Mouse (Mus musculus): ENCODE results near the gene Lbh. TPM values are rescaled to one million over a fixed set of nuclear protein-coding genes. Genes with fewer than 3 reads are reported as not detected.

Gene Lbh
- polyA plus RNA-seq, 1 experiment from 2014 or later: 6.5 TPM

DNA sequence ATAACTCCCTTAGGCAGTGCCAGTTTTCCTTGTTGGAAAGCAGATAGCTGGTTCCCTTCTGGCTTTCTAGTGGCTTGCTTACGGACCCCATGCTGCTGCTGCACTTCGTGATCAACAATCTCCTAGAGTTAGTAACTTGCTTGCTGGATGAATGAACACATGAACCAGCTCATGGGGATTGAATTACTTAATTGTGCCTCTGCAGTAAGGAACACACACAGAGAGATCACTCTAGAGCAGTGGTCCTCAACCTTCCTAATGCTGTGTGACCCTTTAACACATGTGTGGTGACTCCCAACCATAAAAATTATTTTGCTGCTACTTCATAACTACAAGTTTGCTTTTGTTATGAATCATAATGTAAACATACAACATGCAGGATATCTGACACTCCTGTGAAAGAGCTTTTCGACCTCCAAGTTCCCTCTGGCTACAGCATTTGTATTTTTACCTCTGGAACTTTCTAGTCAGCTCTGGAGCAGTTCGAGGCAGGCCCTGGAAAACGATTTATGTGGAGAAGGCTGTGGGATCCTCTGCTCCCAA, 41.5 kb downstream of the Lbh start:
- Histone ChIP-seq H3K4me3 (ENCODE audit: low read length) (no peak overlapping the region), H3K27me3 (replicated peaks; ENCODE audit: control insufficient read depth, insufficient read depth, low read length) (no peaks in the 10 kb centered on the region), H3K27ac (ENCODE audit: low read depth, low read length) (no peak overlapping the region), H3K9ac (ENCODE audit: low read depth, low read length) (no peak overlapping the region), H3K4me1 (ENCODE audit: control insufficient read depth, insufficient read depth, low read depth, low read length) (no peaks in the 10 kb centered on the region), H3K9me3 (ENCODE audit: control insufficient read depth, low read length) (no peaks in the 10 kb centered on the region), H3K36me3 (ENCODE audit: control insufficient read depth, insufficient read depth, low read length) (no peaks in the 10 kb centered on the region), H3K4me2 (ENCODE audit: low read length) (no peak overlapping the region)
- ATAC-seq: no peak
- 78% methylated on average over 5 of the region's 5 CpGs for WGBS

DNA sequence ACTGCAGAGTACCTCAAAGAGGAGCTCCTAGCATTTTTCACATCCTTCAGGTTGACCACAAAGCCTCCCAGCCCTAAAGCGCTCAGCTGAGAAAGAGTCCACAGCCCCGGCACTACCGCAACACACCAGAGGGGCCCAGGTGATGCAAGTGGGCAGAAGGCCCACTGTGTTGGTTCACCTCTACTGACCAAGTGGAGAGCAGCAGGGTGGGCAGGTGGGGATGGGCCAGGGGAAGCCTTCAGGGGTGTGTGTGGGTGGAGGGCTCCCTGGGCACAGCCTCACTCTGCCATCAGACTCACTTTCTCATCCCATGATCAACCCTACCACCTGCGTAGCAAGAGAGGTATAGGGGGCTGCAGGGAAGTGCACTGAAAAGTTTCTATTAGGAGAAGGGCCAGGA, 42.1 kb downstream of the Lbh start:
- Histone ChIP-seq H3K9ac (ENCODE audit: low read depth, low read length) (no peak overlapping the region), H3K4me1 (ENCODE audit: control insufficient read depth, insufficient read depth, low read depth, low read length) (no peaks in the 10 kb centered on the region), H3K4me3 (ENCODE audit: low read length) (no peak overlapping the region), H3K27me3 (replicated peaks; ENCODE audit: control insufficient read depth, insufficient read depth, low read length) (no peaks in the 10 kb centered on the region), H3K4me2 (ENCODE audit: low read length) (no peak overlapping the region), H3K36me3 (ENCODE audit: control insufficient read depth, insufficient read depth, low read length) (no peaks in the 10 kb centered on the region), H3K27ac (ENCODE audit: low read depth, low read length) (no peak overlapping the region), H3K9me3 (ENCODE audit: control insufficient read depth, low read length) (no peaks in the 10 kb centered on the region)
- no peak for ATAC-seq
- WGBS: 97% methylated on average over 4 of the region's 4 CpGs

DNA sequence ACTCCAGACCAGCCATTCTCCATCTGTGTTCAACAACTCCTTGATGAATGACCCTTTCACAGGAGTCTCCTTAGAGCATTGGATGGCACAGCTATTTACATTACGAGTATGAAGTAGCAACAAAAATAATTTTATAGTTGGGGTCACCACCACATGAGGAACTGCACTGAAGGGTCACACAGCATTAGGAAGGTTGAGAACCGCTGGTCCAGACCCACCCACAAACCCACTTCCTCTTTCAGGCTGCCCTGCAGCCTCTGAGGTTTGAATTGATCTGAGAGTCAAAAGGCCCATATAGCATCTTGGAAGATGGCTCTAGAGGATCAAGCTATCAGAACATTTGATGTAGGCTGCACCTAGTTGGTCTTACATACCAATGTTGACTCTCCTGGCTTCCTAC, 42.8 kb downstream of the Lbh start:
- no peaks in the 10 kb centered on the region for H3K4me1 ChIP-seq (ENCODE audit: control insufficient read depth, insufficient read depth, low read depth, low read length)
- no peak overlapping the region for H3K27ac ChIP-seq (ENCODE audit: low read depth, low read length)
- H3K27me3 ChIP-seq (replicated peaks; ENCODE audit: control insufficient read depth, insufficient read depth, low read length): no peaks in the 10 kb centered on the region
- H3K9ac ChIP-seq (ENCODE audit: low read depth, low read length): no peak overlapping the region
- no peaks in the 10 kb centered on the region for H3K36me3 ChIP-seq (ENCODE audit: control insufficient read depth, insufficient read depth, low read length)
- ATAC-seq: no peak
- 91% methylated on average over 2 of the region's 2 CpGs for WGBS
- H3K4me3 ChIP-seq (ENCODE audit: low read length): no peak overlapping the region
- H3K4me2 ChIP-seq (ENCODE audit: low read length): no peak overlapping the region
- no peaks in the 10 kb centered on the region for H3K9me3 ChIP-seq (ENCODE audit: control insufficient read depth, low read length)

DNA sequence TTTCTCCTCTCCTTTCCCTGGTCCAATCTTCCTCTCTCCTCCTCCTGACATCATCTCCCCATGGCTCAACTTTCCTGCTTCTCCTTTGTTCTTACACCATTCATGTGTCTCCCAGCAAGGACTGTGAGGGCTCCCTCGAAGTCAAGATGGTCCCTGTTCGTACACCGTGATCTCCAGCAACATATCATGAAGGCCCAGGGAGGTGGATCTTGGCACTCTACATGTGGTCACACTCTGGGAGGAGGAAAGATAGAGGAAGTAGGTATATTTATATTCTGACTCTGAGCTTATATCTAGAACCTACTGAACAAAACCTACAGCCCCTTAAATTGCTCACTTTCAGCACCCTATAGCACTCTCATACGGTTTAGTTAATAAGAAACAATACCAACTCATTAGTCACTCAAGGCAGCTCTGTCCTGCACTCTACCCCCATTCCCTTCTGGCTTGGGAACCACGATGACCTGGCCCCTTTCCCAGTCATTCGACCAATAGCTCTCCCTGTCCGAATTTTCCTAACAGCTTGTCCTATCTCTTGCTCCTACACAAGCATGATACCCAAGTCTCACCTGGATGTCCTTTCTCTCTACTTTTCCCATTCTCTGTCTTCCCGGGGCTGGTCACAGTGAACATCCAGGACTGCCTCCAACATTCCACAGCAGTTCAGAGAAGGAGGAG, 44.0 kb downstream of the Lbh start:
- no peak for ATAC-seq
- 81% methylated on average over 8 of the region's 8 CpGs for WGBS
- H3K4me1 ChIP-seq (ENCODE audit: control insufficient read depth, insufficient read depth, low read depth, low read length): no peaks in the 10 kb centered on the region

DNA sequence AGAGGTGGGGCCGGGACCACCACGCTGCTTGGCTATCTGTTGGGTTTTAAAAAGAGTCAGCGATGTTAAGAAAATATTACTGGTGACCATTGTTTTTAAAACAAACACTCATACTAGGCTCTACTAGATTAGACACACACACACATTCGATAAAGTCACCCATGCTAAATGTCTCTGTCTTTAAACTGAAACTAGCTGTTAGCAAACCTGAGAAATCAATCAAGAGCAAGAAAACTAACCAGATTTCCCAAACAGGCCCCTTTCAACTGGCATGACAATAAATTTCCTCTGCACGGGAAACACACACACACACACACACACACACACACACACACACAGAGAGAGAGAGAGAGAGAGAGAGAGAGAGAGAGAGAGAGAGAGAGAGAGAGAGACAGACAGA, 47.6 kb downstream of the Lbh start:
- Histone ChIP-seq H3K36me3 (ENCODE audit: control insufficient read depth, insufficient read depth, low read length) (no peaks in the 10 kb centered on the region), H3K9me3 (ENCODE audit: control insufficient read depth, low read length) (no peaks in the 10 kb centered on the region), H3K27me3 (replicated peaks; ENCODE audit: control insufficient read depth, insufficient read depth, low read length) (no peaks in the 10 kb centered on the region), H3K4me2 (ENCODE audit: low read length) (no peak overlapping the region), H3K4me1 (ENCODE audit: control insufficient read depth, insufficient read depth, low read depth, low read length) (no peaks in the 10 kb centered on the region; the same call in 1 of the 2 replicates), H3K27ac (ENCODE audit: low read depth, low read length) (no peak overlapping the region), H3K4me3 (ENCODE audit: low read length) (no peak overlapping the region), H3K9ac (ENCODE audit: low read depth, low read length) (no peak overlapping the region)
- WGBS: 70% methylated on average over 5 of the region's 5 CpGs
- no peak for ATAC-seq

More for the DNA sequence above, 44.0 kb downstream of the Lbh start:
- no peaks in the 10 kb centered on the region for H3K36me3 ChIP-seq (ENCODE audit: control insufficient read depth, insufficient read depth, low read length)
- no peaks in the 10 kb centered on the region for H3K9me3 ChIP-seq (ENCODE audit: control insufficient read depth, low read length)
- H3K27ac ChIP-seq (ENCODE audit: low read depth, low read length): no peak overlapping the region
- H3K9ac ChIP-seq (ENCODE audit: low read depth, low read length): no peak overlapping the region
- no peak overlapping the region for H3K4me2 ChIP-seq (ENCODE audit: low read length)
- no peak overlapping the region for H3K4me3 ChIP-seq (ENCODE audit: low read length)
- H3K27me3 ChIP-seq (replicated peaks; ENCODE audit: control insufficient read depth, insufficient read depth, low read length): no peaks in the 10 kb centered on the region

DNA sequence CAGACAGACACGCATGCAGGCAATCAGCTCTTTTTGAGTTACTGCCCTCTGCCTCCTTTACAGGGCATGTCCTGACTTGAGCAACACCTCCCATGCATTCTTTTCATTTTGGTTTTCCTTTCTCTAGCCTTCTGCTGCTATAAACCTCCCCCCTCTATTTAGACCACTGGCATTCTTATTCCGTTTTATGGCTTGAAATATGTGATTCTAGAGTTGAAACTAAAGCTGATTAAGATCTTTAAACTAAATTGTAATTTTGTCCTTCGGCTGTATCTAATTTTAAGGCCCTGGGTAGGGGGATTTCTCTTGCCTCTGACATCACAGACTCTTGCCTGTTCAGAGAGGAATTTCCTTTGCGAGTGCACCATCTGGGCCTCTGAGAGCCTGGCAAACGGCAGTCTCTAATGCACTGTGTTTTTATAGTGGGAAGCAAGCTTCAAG, 48.0 kb downstream of the Lbh start:
- Histone ChIP-seq H3K36me3 (ENCODE audit: control insufficient read depth, insufficient read depth, low read length) (no peaks in the 10 kb centered on the region), H3K27me3 (replicated peaks; ENCODE audit: control insufficient read depth, insufficient read depth, low read length) (no peaks in the 10 kb centered on the region), H3K9me3 (ENCODE audit: control insufficient read depth, low read length) (no peaks in the 10 kb centered on the region), H3K4me3 (ENCODE audit: low read length) (no peak overlapping the region), H3K4me1 (ENCODE audit: control insufficient read depth, insufficient read depth, low read depth, low read length) (no peaks in the 10 kb centered on the region; the same call in 1 of the 2 replicates), H3K9ac (ENCODE audit: low read depth, low read length) (no peak overlapping the region), H3K27ac (ENCODE audit: low read depth, low read length) (no peak overlapping the region), H3K4me2 (ENCODE audit: low read length) (no peak overlapping the region)
- ATAC-seq: no peak
- 54% methylated on average over 5 of the region's 5 CpGs for WGBS

DNA sequence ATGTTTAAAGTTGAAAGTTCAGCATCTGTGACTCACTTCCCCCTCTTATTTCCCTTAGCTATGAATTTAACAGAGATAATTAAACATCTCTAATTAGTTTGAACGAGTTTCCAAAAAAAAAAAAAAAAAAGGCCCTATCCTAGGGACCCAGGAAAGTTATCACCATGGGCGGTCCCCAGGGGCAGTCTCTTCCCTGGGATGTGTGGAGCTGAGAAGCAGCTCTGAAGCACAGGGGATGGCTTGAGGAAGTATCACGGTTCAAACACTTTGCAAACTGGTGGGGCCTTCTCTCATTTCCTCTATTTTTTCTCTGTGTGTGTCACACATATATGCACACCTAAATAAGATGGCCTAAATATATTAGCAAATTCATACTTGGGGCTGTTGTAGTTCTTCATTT, 48.8 kb downstream of the Lbh start:
- Histone ChIP-seq H3K27ac (ENCODE audit: low read depth, low read length) (no peak overlapping the region), H3K36me3 (ENCODE audit: control insufficient read depth, insufficient read depth, low read length) (no peaks in the 10 kb centered on the region), H3K27me3 (replicated peaks; ENCODE audit: control insufficient read depth, insufficient read depth, low read length) (no peaks in the 10 kb centered on the region), H3K9ac (ENCODE audit: low read depth, low read length) (no peak overlapping the region), H3K9me3 (ENCODE audit: control insufficient read depth, low read length) (no peaks in the 10 kb centered on the region), H3K4me2 (ENCODE audit: low read length) (no peak overlapping the region), H3K4me3 (ENCODE audit: low read length) (no peak overlapping the region), H3K4me1 (ENCODE audit: control insufficient read depth, insufficient read depth, low read depth, low read length) (no peaks in the 10 kb centered on the region; the same call in 1 of the 2 replicates)
- WGBS: 57% methylated on average over 3 of the region's 3 CpGs
- ATAC-seq: no peak

DNA sequence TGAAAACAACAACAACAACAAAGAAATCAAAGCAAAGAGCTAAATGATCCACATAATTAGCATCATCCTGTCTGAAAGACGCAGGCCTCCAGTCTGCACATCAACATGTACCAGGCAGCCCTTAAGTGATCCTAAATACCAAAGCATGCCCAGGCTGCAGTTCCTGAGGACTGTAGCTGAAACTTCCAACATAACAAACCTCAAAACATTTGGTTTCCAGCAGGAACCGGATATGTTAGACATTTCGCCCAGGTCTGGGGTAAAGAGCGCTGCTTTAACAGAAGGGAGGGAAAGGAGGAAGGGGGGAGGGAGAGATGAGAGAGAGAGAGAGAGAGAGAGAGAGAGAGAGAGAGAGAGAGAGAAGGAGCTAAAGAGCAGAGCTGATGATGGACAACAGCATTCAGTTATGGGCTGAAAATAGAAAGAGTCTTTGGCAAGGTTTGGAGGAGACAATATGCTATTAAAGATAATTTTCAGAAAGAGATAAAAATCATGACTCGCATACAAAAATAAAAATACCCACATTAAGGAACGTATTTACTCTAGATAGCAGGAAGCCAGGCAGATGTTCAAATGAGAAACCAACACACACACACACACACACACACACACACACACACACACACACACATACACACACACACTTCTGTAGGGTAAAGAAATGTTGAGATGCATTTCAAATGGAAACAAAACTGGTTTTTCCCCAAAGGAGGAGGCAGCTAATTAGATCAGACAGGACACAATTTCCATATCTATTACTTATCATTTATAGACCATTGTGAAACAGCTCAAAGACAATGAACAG, 49.5 kb downstream of the Lbh start:
- Histone ChIP-seq H3K27ac (ENCODE audit: low read depth, low read length) (no peak overlapping the region; the same call in 1 of the 2 replicates), H3K4me2 (ENCODE audit: low read length) (no peak overlapping the region), H3K4me1 (ENCODE audit: control insufficient read depth, insufficient read depth, low read depth, low read length) (no peaks in the 10 kb centered on the region; the same call in 1 of the 2 replicates), H3K4me3 (ENCODE audit: low read length) (no peak overlapping the region), H3K36me3 (ENCODE audit: control insufficient read depth, insufficient read depth, low read length) (no peaks in the 10 kb centered on the region), H3K9me3 (ENCODE audit: control insufficient read depth, low read length) (no peaks in the 10 kb centered on the region), H3K9ac (ENCODE audit: low read depth, low read length) (no peak overlapping the region), H3K27me3 (replicated peaks; ENCODE audit: control insufficient read depth, insufficient read depth, low read length) (no peaks in the 10 kb centered on the region)
- ATAC-seq: no peak
- WGBS: 69% methylated on average over 6 of the region's 6 CpGs

DNA sequence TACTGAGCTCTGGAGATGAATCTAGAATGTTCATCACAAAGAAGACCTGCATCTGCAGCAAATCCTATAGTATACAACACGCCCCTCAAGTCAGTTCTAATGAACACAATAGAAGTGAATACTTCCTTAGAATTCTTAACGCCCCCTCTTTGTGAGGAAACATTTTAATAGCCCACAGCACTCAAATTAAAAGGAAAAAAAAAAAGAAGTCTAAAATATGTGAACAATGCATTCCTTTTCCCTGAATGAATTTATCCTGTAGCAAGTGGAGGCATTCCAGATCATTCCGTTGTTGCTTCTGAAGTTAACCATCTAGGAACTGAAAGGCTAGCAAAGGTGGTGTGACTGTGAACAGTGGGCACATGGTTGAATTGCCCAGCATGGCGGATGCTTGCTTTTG, 50.6 kb downstream of the Lbh start:
- Histone ChIP-seq H3K9ac (ENCODE audit: low read depth, low read length) (no peak overlapping the region), H3K9me3 (ENCODE audit: control insufficient read depth, low read length) (no peaks in the 10 kb centered on the region), H3K27me3 (replicated peaks; ENCODE audit: control insufficient read depth, insufficient read depth, low read length) (no peaks in the 10 kb centered on the region), H3K36me3 (ENCODE audit: control insufficient read depth, insufficient read depth, low read length) (no peaks in the 10 kb centered on the region), H3K27ac (ENCODE audit: low read depth, low read length) (no peak overlapping the region), H3K4me3 (ENCODE audit: low read length) (no peak overlapping the region), H3K4me1 (ENCODE audit: control insufficient read depth, insufficient read depth, low read depth, low read length) (no peaks in the 10 kb centered on the region; the same call in 1 of the 2 replicates), H3K4me2 (ENCODE audit: low read length) (no peak overlapping the region)
- ATAC-seq: no peak
- 66% methylated on average over 4 of the region's 4 CpGs for WGBS
